Mouse (Mus musculus) lung, postnatal 0 days (tissue): ENCODE measurements around the gene Dusp18. TPM values are rescaled to one million over a fixed set of nuclear protein-coding genes. Genes with fewer than 3 reads are reported as not detected.
A peak's percentile ranks its signal among the peaks of the same experiment; 100 is the strongest.

Experiments
- ATAC-seq: fragments of 200-750 bp; cut with Nextera tagmentation; 2 replicates; pipeline ENCODE4 v1.8.0; 2017; ENCODE audit warnings: moderate library complexity
- DNase-seq: peaks from one replicate; pipeline ENCODE4 v3.0.0-alpha.2; 2016; ENCODE audit warnings: low spot score
- H3K27ac ChIP-seq: fragments of 300-500 bp; sonication (generic); 2 replicates; pipeline ENCODE4 v1.5.1; 2014; ENCODE audit warnings: antibody characterized with exemption, mild to moderate bottlenecking, low read length, mixed read lengths
- H3K27me3 ChIP-seq: fragments of 300-500 bp; sonication (generic); replicated peaks from 2 replicates; pipeline ENCODE4 v1.6.1; 2014; ENCODE audit warnings: low read length, mixed read lengths; ENCODE audit not compliant: insufficient read depth
- H3K36me3 ChIP-seq: fragments of 300-500 bp; sonication (generic); 2 replicates; pipeline ENCODE4 v1.6.1; 2014; ENCODE audit warnings: low read length, mixed read lengths; ENCODE audit not compliant: insufficient read depth
- H3K4me1 ChIP-seq: fragments of 300-500 bp; sonication (generic); 2 replicates; pipeline ENCODE4 v1.6.1; 2014; ENCODE audit warnings: antibody characterized with exemption, low read depth, low read length, mixed read lengths; ENCODE audit not compliant: insufficient read depth
- H3K4me2 ChIP-seq: fragments of 300-500 bp; sonication (generic); replicated peaks from 2 replicates; pipeline ENCODE4 v1.6.1; 2014; ENCODE audit warnings: low read depth, mild to moderate bottlenecking, low read length, moderate library complexity, mixed read lengths
- H3K4me3 ChIP-seq: fragments of 300-500 bp; sonication (generic); 2 replicates; pipeline ENCODE4 v1.5.1; 2014; ENCODE audit warnings: low read depth, low read length
- H3K9ac ChIP-seq: fragments of 300-500 bp; sonication (generic); replicated peaks from 2 replicates; pipeline ENCODE4 v1.6.1; 2014; ENCODE audit warnings: low read depth, mild to moderate bottlenecking
- H3K9me3 ChIP-seq: fragments of 300-500 bp; sonication (generic); 2 replicates; pipeline ENCODE4 v1.6.1; 2016; ENCODE audit warnings: low read length, mixed read lengths
- CTCF ChIP-seq: IDR thresholded peaks from 2 replicates; pipeline ENCODE4 v1.5.1; 2016; ENCODE audit warnings: antibody characterized with exemption, mild to moderate bottlenecking
- EP300 ChIP-seq: IDR thresholded peaks from 2 replicates; pipeline ENCODE4 v1.6.1; 2016; ENCODE audit warnings: antibody characterized with exemption, mild to moderate bottlenecking, control low read depth
- WGBS: fragments of 180-500 bp; shearing (Covaris S2); extraction: QIAGEN DNeasy Blood & Tissue Kit; methylation state at CpG from one replicate; pipeline ENCODE4 v1.1.7; 2014; 5-methylcytosine and 5-hydroxymethylcytosine counted together
- polyA plus RNA-seq: library from polyadenylated mRNA; unstranded; fragments of >200 nt; fragmentation: Nextera tagmentation; extraction: Ambion mirVana; gene quantifications from 2 replicates; pipeline ENCODE4 v1.2.1, GENCODE M21; 2015

Gene Dusp18
- polyA plus RNA-seq, 1 experiment from 2014 or later: 8.3 TPM

- peak; percentile 65 for DNase-seq
Measured at GRCm38 (mm10) chr11:3921281-3921850, 26.3 kb downstream of the Dusp18 start.

GRCm38 (mm10) chr11:3922115-3922514 is 27.1 kb downstream of the Dusp18 start:
- no peak for ATAC-seq
- Histone ChIP-seq H3K27me3 (no peaks in the 10 kb centered on the region), H3K9ac (no peak overlapping the region), H3K4me1 (no peaks in the 10 kb centered on the region), H3K4me2 (no peak overlapping the region), H3K36me3 (peaks cover 42% of the 10 kb centered on the region; the same call in 1 of the 2 replicates), H3K9me3 (no peaks in the 10 kb centered on the region), H3K4me3 (no peak overlapping the region), H3K27ac (no peak overlapping the region)
- TF ChIP-seq EP300: no peak
- no peak for TF ChIP-seq CTCF
- 96% methylated on average over 9 of the region's 9 CpGs for WGBS
- no peak for DNase-seq

More at GRCm38 (mm10) chr11:3921281-3921850, 26.3 kb downstream of the Dusp18 start:
- H3K4me2 ChIP-seq: no peak overlapping the region
- peak; percentile 83 for TF ChIP-seq CTCF
- TF ChIP-seq EP300: 0 out of 2 replicates have a peak, but pooled peaks have one; percentile 29
- WGBS: 22% methylated on average over 8 of the region's 8 CpGs
- H3K4me1 ChIP-seq: no peaks in the 10 kb centered on the region
- no peaks in the 10 kb centered on the region for H3K27me3 ChIP-seq
- H3K9me3 ChIP-seq: no peaks in the 10 kb centered on the region
- H3K9ac ChIP-seq: no peak overlapping the region
- ATAC-seq: peak; percentile 57; the same call in 1 of the 2 replicates
- H3K4me3 ChIP-seq: no peak overlapping the region
- H3K27ac ChIP-seq: no peak overlapping the region
- H3K36me3 ChIP-seq: peaks cover 35% of the 10 kb centered on the region; the same call in 1 of the 2 replicates

GRCm38 (mm10) chr11:3922731-3923130 is 27.7 kb downstream of the Dusp18 start:
- Histone ChIP-seq H3K4me3 (no peak overlapping the region), H3K27me3 (no peaks in the 10 kb centered on the region), H3K4me2 (no peak overlapping the region), H3K36me3 (peaks cover 46% of the 10 kb centered on the region; the same call in 1 of the 2 replicates), H3K4me1 (no peaks in the 10 kb centered on the region), H3K9ac (no peak overlapping the region), H3K9me3 (no peaks in the 10 kb centered on the region), H3K27ac (no peak overlapping the region)
- ATAC-seq (no peak), DNase-seq (no peak)
- WGBS: 95% methylated on average over 6 of the region's 6 CpGs
- TF ChIP-seq CTCF (no peak), EP300 (no peak)

- H3K9ac ChIP-seq: no peak overlapping the region
- ATAC-seq: no peak
- no peaks in the 10 kb centered on the region; the same call in 1 of the 2 replicates for H3K4me1 ChIP-seq
- H3K9me3 ChIP-seq: no peaks in the 10 kb centered on the region
- TF ChIP-seq CTCF (no peak), EP300 (no peak)
- H3K4me2 ChIP-seq: no peak overlapping the region
- H3K27me3 ChIP-seq: no peaks in the 10 kb centered on the region
- 70% methylated on average over 10 of the region's 10 CpGs for WGBS
- H3K27ac ChIP-seq: no peak overlapping the region
- H3K4me3 ChIP-seq: no peak overlapping the region
- no peak for DNase-seq
- H3K36me3 ChIP-seq: peaks cover 46% of the 10 kb centered on the region; the same call in 1 of the 2 replicates
Measured at GRCm38 (mm10) chr11:3925916-3926315, 30.9 kb downstream of the Dusp18 start.

- DNase-seq (peak; percentile 71), ATAC-seq (peak; percentile 42)
- Histone ChIP-seq H3K4me1 (no peaks in the 10 kb centered on the region; the same call in 1 of the 2 replicates), H3K4me3 (peak overlapping the region; percentile 51; the same call in 1 of the 2 replicates), H3K36me3 (peaks cover 20% of the 10 kb centered on the region; the same call in 1 of the 2 replicates), H3K4me2 (peak overlapping the region; percentile 67), H3K9ac (no peak overlapping the region), H3K27ac (peak overlapping the region; percentile 64; the same call in 1 of the 2 replicates), H3K9me3 (no peaks in the 10 kb centered on the region), H3K27me3 (no peaks in the 10 kb centered on the region)
- 53% methylated on average over 4 of the region's 4 CpGs for WGBS
- TF ChIP-seq EP300 (no peak), CTCF (no peak)
Measured at GRCm38 (mm10) chr11:3930019-3930418, 35.0 kb downstream of the Dusp18 start.

- Histone ChIP-seq H3K27ac (peak overlapping the region; percentile 64), H3K4me1 (no peaks in the 10 kb centered on the region; the same call in 1 of the 2 replicates), H3K4me2 (peak overlapping the region; percentile 67), H3K4me3 (peak overlapping the region; percentile 51), H3K9ac (0 out of 2 replicates have a peak overlapping the region, but pooled peaks have one; percentile 48), H3K27me3 (no peaks in the 10 kb centered on the region), H3K9me3 (no peaks in the 10 kb centered on the region), H3K36me3 (peaks cover 15% of the 10 kb centered on the region; the same call in 1 of the 2 replicates)
- DNase-seq: no peak
- TF ChIP-seq EP300 (no peak), CTCF (no peak)
- WGBS: 35% methylated on average over 6 of the region's 6 CpGs
- ATAC-seq: no peak
Measured at GRCm38 (mm10) chr11:3930931-3931330, 35.9 kb downstream of the Dusp18 start.
